Mouse (Mus musculus) spleen, postnatal 36 days (tissue): ENCODE measurements around the gene Gmeb1.
"Not testable (repeated sequence)": the region's sequence is repeated elsewhere in the genome, so short reads cannot be mapped to it uniquely, and the experiment has no call there.

Source experiments
- DNase-seq, 2 experiments: peaks; one replicate each; pipeline ENCODE4 v3.0.0; 2022; ENCODE audit warnings: low spot score in 2 of 2, mixed read lengths in 1 of 2

Gmeb1 gene

GRCm38 (mm10) chr4:132261514-132262357, at the start of gene Gmeb1:
Gmeb1 (minus strand) TSS chr4:132261602.
- DNase-seq = peak; percentile 77 to 80

GRCm38 (mm10) chr4:132309849-132310472, 48.6 kb upstream of the Gmeb1 start:
- peak; percentile 61 to 70 for DNase-seq

- peak; percentile 22 to 36 for DNase-seq
These were observed 47.9 kb upstream of the Gmeb1 start for GRCm38 (mm10) chr4:132309140-132309848.

GRCm38 (mm10) chr4:132308437-132309139, 47.2 kb upstream of the Gmeb1 start:
- peak; percentile 91 to 92 for DNase-seq

GRCm38 (mm10) chr4:132306004-132306403, 44.6 kb upstream of the Gmeb1 start:
- no peak for DNase-seq

GRCm38 (mm10) chr4:132305276-132305675, 43.9 kb upstream of the Gmeb1 start:
- no peak for DNase-seq

- DNase-seq = not testable (repeated sequence)
These were observed 42.1 kb upstream of the Gmeb1 start for GRCm38 (mm10) chr4:132303484-132303883.

GRCm38 (mm10) chr4:132302939-132303479, 41.6 kb upstream of the Gmeb1 start, which contains the start of gene Rab42:
Rab42 (minus strand) TSS chr4:132303385.
- peak; percentile 24 to 36 for DNase-seq

- DNase-seq = no peak
These were observed 40.9 kb upstream of the Gmeb1 start for GRCm38 (mm10) chr4:132301965-132302938.

GRCm38 (mm10) chr4:132301486-132301885, 40.1 kb upstream of the Gmeb1 start:
- no peak for DNase-seq

GRCm38 (mm10) chr4:132299849-132300248, 38.4 kb upstream of the Gmeb1 start:
- DNase-seq = no peak

GRCm38 (mm10) chr4:132295696-132296390, 34.4 kb upstream of the Gmeb1 start:
- DNase-seq = no peak

GRCm38 (mm10) chr4:132293682-132294240, 32.4 kb upstream of the Gmeb1 start:
- DNase-seq = no peak

GRCm38 (mm10) chr4:132292988-132293387, 31.6 kb upstream of the Gmeb1 start:
- DNase-seq = no peak

- no peak for DNase-seq
These were observed 30.4 kb upstream of the Gmeb1 start for GRCm38 (mm10) chr4:132291624-132292335.

- DNase-seq = no peak
These were observed 29.7 kb upstream of the Gmeb1 start for GRCm38 (mm10) chr4:132291056-132291455.

- not testable (repeated sequence) for DNase-seq
These were observed 27.4 kb upstream of the Gmeb1 start for GRCm38 (mm10) chr4:132288840-132289239.

- no peak for DNase-seq
These were observed 14.5 kb upstream of the Gmeb1 start for GRCm38 (mm10) chr4:132275949-132276348.
